Mouse (Mus musculus): Measurements from ENCODE around the gene Il16. TPM values are rescaled to one million over a fixed set of nuclear protein-coding genes. Genes with fewer than 3 reads are reported as not detected.
"Not testable (repeated sequence)": the region's sequence is repeated elsewhere in the genome, so short reads cannot be mapped to it uniquely, and the experiment has no call there.

Gene Il16
- polyA plus RNA-seq, 1 experiment from 2014 or later: 0.76 TPM

GRCm38 (mm10) chr7:83731961-83732666, 13.4 kb downstream of the Il16 start:
- no peak overlapping the region for H3K27ac ChIP-seq
- no peaks in the 10 kb centered on the region for H3K9me3 ChIP-seq
- no peaks in the 10 kb centered on the region for H3K36me3 ChIP-seq (replicated peaks)
- no peak for DNase-seq (ENCODE audit: extremely low spot score, low spot score)
- no peaks in the 10 kb centered on the region for H3K27me3 ChIP-seq (ENCODE audit: poor library complexity, severe bottlenecking)
- H3K4me3 ChIP-seq: no peak overlapping the region
- 91% methylated on average over 15 of the region's 15 CpGs for WGBS
- peaks cover 6% of the 10 kb centered on the region; the same call in 1 of the 2 replicates for H3K4me1 ChIP-seq

- DNase-seq (ENCODE audit: extremely low spot score, low spot score): no peak
- H3K36me3 ChIP-seq (replicated peaks): no peaks in the 10 kb centered on the region
- H3K27ac ChIP-seq: no peak overlapping the region
- 89% methylated on average over 6 of the region's 6 CpGs for WGBS
- peaks cover 6% of the 10 kb centered on the region; the same call in 1 of the 2 replicates for H3K4me1 ChIP-seq
- H3K9me3 ChIP-seq: no peaks in the 10 kb centered on the region
- no peak overlapping the region for H3K4me3 ChIP-seq
- H3K27me3 ChIP-seq (ENCODE audit: poor library complexity, severe bottlenecking): no peaks in the 10 kb centered on the region
Observed at GRCm38 (mm10) chr7:83731297-83731696, 14.2 kb downstream of the Il16 start.

- no peak for DNase-seq (ENCODE audit: extremely low spot score, low spot score)
- Histone ChIP-seq H3K27ac (no peak overlapping the region), H3K4me1 (no peaks in the 10 kb centered on the region), H3K27me3 (ENCODE audit: poor library complexity, severe bottlenecking) (no peaks in the 10 kb centered on the region), H3K4me3 (no peak overlapping the region), H3K36me3 (replicated peaks) (no peaks in the 10 kb centered on the region), H3K9me3 (no peaks in the 10 kb centered on the region)
- 78% methylated on average over 5 of the region's 5 CpGs for whole genome bisulfite sequencing
Observed at GRCm38 (mm10) chr7:83726936-83727632, 18.4 kb downstream of the Il16 start.

GRCm38 (mm10) chr7:83725801-83726200, 19.7 kb downstream of the Il16 start:
- Histone ChIP-seq H3K4me3 (no peak overlapping the region), H3K27me3 (ENCODE audit: poor library complexity, severe bottlenecking) (no peaks in the 10 kb centered on the region), H3K27ac (no peak overlapping the region), H3K4me1 (no peaks in the 10 kb centered on the region), H3K9me3 (no peaks in the 10 kb centered on the region), H3K36me3 (replicated peaks) (no peaks in the 10 kb centered on the region)
- DNase-seq (ENCODE audit: extremely low spot score, low spot score): no peak

- H3K27me3 ChIP-seq (ENCODE audit: poor library complexity, severe bottlenecking): no peaks in the 10 kb centered on the region
- H3K36me3 ChIP-seq (replicated peaks): no peaks in the 10 kb centered on the region
- H3K27ac ChIP-seq: no peak overlapping the region
- no peak overlapping the region for H3K4me3 ChIP-seq
- DNase-seq (ENCODE audit: extremely low spot score, low spot score): no peak
- no peaks in the 10 kb centered on the region for H3K9me3 ChIP-seq
- WGBS: 83% methylated on average over 2 of the region's 2 CpGs
- H3K4me1 ChIP-seq: no peaks in the 10 kb centered on the region
Observed at GRCm38 (mm10) chr7:83724541-83724940, 21.0 kb downstream of the Il16 start.

- H3K27ac ChIP-seq: no peak overlapping the region
- DNase-seq (ENCODE audit: extremely low spot score, low spot score): no peak
- no peaks in the 10 kb centered on the region for H3K27me3 ChIP-seq (ENCODE audit: poor library complexity, severe bottlenecking)
- no peaks in the 10 kb centered on the region for H3K4me1 ChIP-seq
- no peaks in the 10 kb centered on the region for H3K9me3 ChIP-seq
- no peaks in the 10 kb centered on the region for H3K36me3 ChIP-seq (replicated peaks)
- no peak overlapping the region for H3K4me3 ChIP-seq
Observed at GRCm38 (mm10) chr7:83723954-83724353, 21.6 kb downstream of the Il16 start.

- Histone ChIP-seq H3K27me3 (ENCODE audit: poor library complexity, severe bottlenecking) (no peaks in the 10 kb centered on the region), H3K36me3 (replicated peaks) (no peaks in the 10 kb centered on the region), H3K27ac (no peak overlapping the region), H3K4me3 (no peak overlapping the region), H3K4me1 (no peaks in the 10 kb centered on the region), H3K9me3 (no peaks in the 10 kb centered on the region)
- 93% methylated on average over 8 of the region's 8 CpGs for WGBS
- DNase-seq (ENCODE audit: extremely low spot score, low spot score): no peak
Observed at GRCm38 (mm10) chr7:83723221-83723620, 22.3 kb downstream of the Il16 start.

GRCm38 (mm10) chr7:83722485-83722884, 23.0 kb downstream of the Il16 start:
- Histone ChIP-seq H3K27ac (no peak overlapping the region), H3K36me3 (replicated peaks) (no peaks in the 10 kb centered on the region), H3K9me3 (no peaks in the 10 kb centered on the region), H3K4me3 (no peak overlapping the region), H3K4me1 (no peaks in the 10 kb centered on the region), H3K27me3 (ENCODE audit: poor library complexity, severe bottlenecking) (no peaks in the 10 kb centered on the region)
- 92% methylated on average over 14 of the region's 14 CpGs for WGBS
- DNase-seq (ENCODE audit: extremely low spot score, low spot score): no peak

- no peaks in the 10 kb centered on the region for H3K36me3 ChIP-seq (replicated peaks)
- WGBS: 88% methylated on average over 8 of the region's 8 CpGs
- H3K9me3 ChIP-seq: no peaks in the 10 kb centered on the region
- no peaks in the 10 kb centered on the region for H3K27me3 ChIP-seq (ENCODE audit: poor library complexity, severe bottlenecking)
- H3K4me3 ChIP-seq: no peak overlapping the region
- H3K27ac ChIP-seq: no peak overlapping the region
- H3K4me1 ChIP-seq: no peaks in the 10 kb centered on the region
- no peak for DNase-seq (ENCODE audit: extremely low spot score, low spot score)
Observed at GRCm38 (mm10) chr7:83720231-83720630, 25.3 kb downstream of the Il16 start.

GRCm38 (mm10) chr7:83717021-83717725, 28.4 kb downstream of the Il16 start:
- no peaks in the 10 kb centered on the region for H3K36me3 ChIP-seq (replicated peaks)
- H3K9me3 ChIP-seq: peaks cover 4% of the 10 kb centered on the region; the same call in 1 of the 2 replicates
- no peak overlapping the region for H3K27ac ChIP-seq
- no peak overlapping the region for H3K4me3 ChIP-seq
- H3K27me3 ChIP-seq (ENCODE audit: poor library complexity, severe bottlenecking): no peaks in the 10 kb centered on the region
- no peak for DNase-seq (ENCODE audit: extremely low spot score, low spot score)
- 82% methylated on average over 5 of the region's 5 CpGs for WGBS
- H3K4me1 ChIP-seq: no peaks in the 10 kb centered on the region

GRCm38 (mm10) chr7:83713639-83714038, 31.9 kb downstream of the Il16 start:
- no peaks in the 10 kb centered on the region for H3K36me3 ChIP-seq (replicated peaks)
- H3K9me3 ChIP-seq: peaks cover 4% of the 10 kb centered on the region; the same call in 1 of the 2 replicates
- no peaks in the 10 kb centered on the region for H3K4me1 ChIP-seq
- no peaks in the 10 kb centered on the region for H3K27me3 ChIP-seq (ENCODE audit: poor library complexity, severe bottlenecking)
- no peak for DNase-seq (ENCODE audit: extremely low spot score, low spot score)
- no peak overlapping the region for H3K27ac ChIP-seq
- 78% methylated on average over 1 of the region's 1 CpGs for WGBS
- no peak overlapping the region for H3K4me3 ChIP-seq

GRCm38 (mm10) chr7:83711676-83712259, 33.8 kb downstream of the Il16 start:
- H3K9me3 ChIP-seq: not testable (repeated sequence)
- WGBS: 91% methylated on average over 10 of the region's 10 CpGs

More at GRCm38 (mm10) chr7:83711676-83712259, 33.8 kb downstream of the Il16 start:
- H3K4me3 ChIP-seq; DNase-seq (ENCODE audit: extremely low spot score, low spot score); H3K4me1 ChIP-seq; H3K36me3 ChIP-seq (replicated peaks); H3K27me3 ChIP-seq (ENCODE audit: poor library complexity, severe bottlenecking); H3K27ac ChIP-seq: not testable (repeated sequence)
